Mouse (Mus musculus) adrenal gland, postnatal 14 days (tissue): ENCODE data around the gene Cebpb. TPM values are rescaled to one million over a fixed set of nuclear protein-coding genes. Genes with fewer than 3 reads are reported as not detected.

ENCODE experiments used
- DNase-seq: peaks from one replicate; pipeline ENCODE4 v3.0.0; 2021; ENCODE audit warnings: mixed read lengths
- microRNA-seq, 2 experiments: library from miRNA; unstranded; fragments of <30 nt; microRNA quantifications; one replicate each; pipeline ENCODE4 v1.2.0; 2021
- total RNA-seq: library from RNA; stranded (reverse); gene quantifications from 2 replicates; pipeline ENCODE4 v1.2.3, GENCODE M21; 2021

Cebpb gene
- total RNA-seq, 1 experiment from 2014 or later: 403 TPM

- no peak for DNase-seq
Measured at GRCm38 (mm10) chr2:167722538-167722937, 33.8 kb downstream of the Cebpb start.

- DNase-seq: no peak
Measured at GRCm38 (mm10) chr2:167723589-167724206, 35.0 kb downstream of the Cebpb start.

GRCm38 (mm10) chr2:167725879-167726278 is 37.2 kb downstream of the Cebpb start:
- DNase-seq: no peak

- DNase-seq: peak; percentile 64
Measured at GRCm38 (mm10) chr2:167727161-167727560, 38.4 kb downstream of the Cebpb start.

- DNase-seq: no peak
Measured at GRCm38 (mm10) chr2:167730036-167730435, 41.3 kb downstream of the Cebpb start.

GRCm38 (mm10) chr2:167731149-167731548 is 42.4 kb downstream of the Cebpb start:
- no peak for DNase-seq

- no peak for DNase-seq
Measured at GRCm38 (mm10) chr2:167734861-167735260, 46.1 kb downstream of the Cebpb start.

GRCm38 (mm10) chr2:167739030-167739429 is 50.3 kb downstream of the Cebpb start:
- no peak for DNase-seq

Small RNA genes lying within 50 kb of the gene (microRNA-seq; reads per million reads assigned to microRNA genes)
- 0 reads per million in 2 experiments for gene Gm22355

Other genes starting within 250 kb of the Cebpb start
- 57.6 and 62.9 TPM in 2 replicates for gene Rnf114, start 196.3 kb upstream of the Cebpb start, total RNA-seq
- gene Spata2, start 196.0 kb upstream of the Cebpb start, total RNA-seq: 30.1 and 32.5 TPM in 2 replicates
- gene Snai1, start 150.7 kb upstream of the Cebpb start, total RNA-seq: 7.2 and 10.6 TPM in 2 replicates
- 172 and 174 TPM in 2 replicates for gene Ube2v1, start 56.8 kb upstream of the Cebpb start, total RNA-seq
- 19.2 and 23.8 TPM in 2 replicates for gene Gm20431, start 27.4 kb upstream of the Cebpb start, total RNA-seq
- 30.7 and 37.5 TPM in 2 replicates for gene Tmem189, start 907 bp downstream of the Cebpb start, total RNA-seq
- gene Ptpn1, start 243.1 kb downstream of the Cebpb start, total RNA-seq: 48.2 and 54.3 TPM in 2 replicates